Mouse (Mus musculus): Measurements from ENCODE around the gene Dmwd.

DNA sequence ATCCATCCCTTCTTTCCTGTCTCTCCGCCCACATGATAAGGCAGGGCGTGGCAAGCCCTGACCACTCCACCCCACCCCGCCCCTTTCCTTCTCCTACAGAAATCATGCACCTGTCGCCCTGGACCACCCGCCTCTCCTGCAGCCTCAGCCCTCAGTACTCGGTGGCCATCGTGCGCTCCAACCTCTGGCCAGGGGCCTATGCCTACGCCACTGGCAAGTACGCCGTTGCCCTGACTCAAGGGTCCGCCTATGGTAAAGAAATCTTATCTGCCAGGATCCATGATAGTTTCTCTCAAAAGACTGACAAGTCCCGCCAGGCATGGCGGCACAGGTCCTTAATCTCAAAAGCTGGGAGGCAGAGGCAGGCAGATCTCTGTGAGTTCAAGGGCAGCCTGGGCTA lies 8.1 kb upstream of the Dmwd start:
- no peak for TF ChIP-seq CTCF (conservative IDR thresholded peaks at IDR 0.05; ENCODE audit: insufficient read depth, insufficient read length, low read depth, low read length)
- TF ChIP-seq POLR2A (IDR thresholded peaks at IDR 0.05; ENCODE audit: low read depth, low read length) = no peak
